Mouse (Mus musculus) layer of hippocampus, adult 9-11 months (tissue): ENCODE measurements around the gene Mitf.

ENCODE experiments used
- DNase-seq: peaks from one replicate; pipeline ENCODE4 v3.0.0; 2022

Gene Mitf

GRCm38 (mm10) chr6:98048671-98049438, 242.0 kb downstream of the Mitf start:
- peak; percentile 73 for DNase-seq

- DNase-seq, result no peak
These were observed 242.7 kb downstream of the Mitf start for GRCm38 (mm10) chr6:98049551-98049950.

DNA sequence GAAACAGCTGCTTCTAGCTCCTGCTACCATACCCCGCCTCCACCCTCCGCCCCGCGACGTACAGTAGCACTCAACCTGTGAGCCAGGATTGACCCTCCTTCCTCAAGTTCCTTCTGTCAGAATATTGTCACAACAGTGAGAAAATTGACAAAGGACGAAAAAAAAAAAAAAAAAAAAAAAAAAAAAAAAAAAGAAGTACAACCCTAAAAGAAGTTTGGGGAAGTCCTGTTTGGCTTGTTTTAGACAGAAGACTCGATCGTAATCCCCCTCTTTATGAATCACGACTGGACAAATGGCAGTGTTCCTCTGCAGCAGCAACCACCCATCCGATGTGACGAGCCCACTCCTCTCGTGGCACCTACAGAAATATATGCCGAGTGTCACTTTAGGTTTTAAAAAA, 255.0 kb downstream of the Mitf start:
- no peak for DNase-seq

GRCm38 (mm10) chr6:98064926-98065325, 258.1 kb downstream of the Mitf start:
- no peak for DNase-seq

DNA sequence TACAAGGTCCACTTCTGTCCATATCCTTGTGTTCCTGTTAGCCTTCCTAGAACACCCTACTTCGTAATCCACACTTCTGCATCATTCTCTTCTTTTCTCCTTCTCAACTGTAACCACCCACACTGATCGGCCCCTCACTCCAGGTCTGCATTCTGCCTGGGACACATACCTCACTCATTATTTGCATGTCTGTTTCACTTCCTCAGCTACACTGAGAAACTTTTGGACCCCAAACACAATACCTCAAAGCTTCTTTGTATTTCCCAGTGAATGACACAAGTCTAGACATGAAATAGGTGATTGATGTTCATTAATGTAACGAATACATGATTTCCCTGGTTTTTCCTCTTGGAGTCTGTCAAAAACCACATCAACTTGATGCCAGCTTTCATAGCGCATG, 259.6 kb downstream of the Mitf start:
- DNase-seq, result no peak
